Mouse (Mus musculus) neutrophil, adult 83 days (primary cell): ENCODE results near the gene Slc5a6. TPM values are rescaled to one million over a fixed set of nuclear protein-coding genes. Genes with fewer than 3 reads are reported as not detected.

Experiments used
- total RNA-seq, 2 experiments: library from RNA; stranded (reverse); gene quantifications; one replicate each; pipeline ENCODE4 v1.2.4; 2023

The Slc5a6 gene
- total RNA-seq = 1 to 10 TPM; 1.9 to 3.9 TPM

GRCm38 (mm10) chr5:31048763-31049641 is at the start of gene Slc5a6:
Gene Slc5a6, minus strand, starts transcription at chr5:31048924.

GRCm38 (mm10) chr5:31054261-31055215 is 5.8 kb upstream of the Slc5a6 start, which contains the start of gene Cad:
Gene Cad, plus strand, starts transcription at chr5:31054780.

GRCm38 (mm10) chr5:31047848-31048762 is 619 bp downstream of the Slc5a6 start, which contains the start of gene Atraid:
Gene Atraid, plus strand, starts transcription at chr5:31048312.

Other genes starting within 250 kb of the Slc5a6 start
- gene Mapre3, start 234.3 kb downstream of the Slc5a6 start, total RNA-seq = 1 to 10 TPM; 1.2 to 1.5 TPM
- 10 to 100 TPM; 28.7 to 32.9 TPM for gene Tmem214, start 180.9 kb downstream of the Slc5a6 start, total RNA-seq
- gene Agbl5, start 160.2 kb downstream of the Slc5a6 start, total RNA-seq = 1 to 10 TPM; 5.4 to 6.7 TPM
- gene Ost4, start 141.1 kb downstream of the Slc5a6 start, total RNA-seq = 100 to 1,000 TPM; 132 to 140 TPM
- gene Emilin1, start 135.5 kb downstream of the Slc5a6 start, total RNA-seq = 10 to 100 TPM; 32.5 to 35.2 TPM
- 10 to 100 TPM; 31.1 TPM for gene Khk, start 127.5 kb downstream of the Slc5a6 start, total RNA-seq
- 1 to 10 TPM; 1.6 to 1.7 TPM for gene Cgref1, start 103.3 kb downstream of the Slc5a6 start, total RNA-seq
- 100 to 1,000 TPM; 261 to 281 TPM for gene Preb, start 88.6 kb downstream of the Slc5a6 start, total RNA-seq
- gene Tcf23, start 80.3 kb downstream of the Slc5a6 start, total RNA-seq = not detected
- 10 to 100 TPM; 23.2 to 25.3 TPM for gene Atraid, start 612 bp downstream of the Slc5a6 start, total RNA-seq
- gene Cad, start 5.9 kb upstream of the Slc5a6 start, total RNA-seq = 10 to 100 TPM; 25.6 to 26.0 TPM
- not detected for gene Dnajc5g, start 57.4 kb upstream of the Slc5a6 start, total RNA-seq
- gene Slc30a3, start 59.3 kb upstream of the Slc5a6 start, total RNA-seq = not detected
- gene Trim54, start 67.8 kb upstream of the Slc5a6 start, total RNA-seq = not detected
- gene Ucn, start 89.9 kb upstream of the Slc5a6 start, total RNA-seq = not detected
- gene Mpv17, start 105.3 kb upstream of the Slc5a6 start, total RNA-seq = 10 to 100 TPM in 1 of 2 experiments, 1 to 10 TPM in 1; 9.4 to 14.1 TPM
- gene Gm29609, start 131.0 kb upstream of the Slc5a6 start, total RNA-seq = under 1 TPM; 0.83 to 0.97 TPM
- gene Gtf3c2, start 131.2 kb upstream of the Slc5a6 start, total RNA-seq = 10 to 100 TPM; 71.9 to 76.2 TPM
- 10 to 100 TPM; 50.4 to 54.9 TPM for gene Snx17, start 144.3 kb upstream of the Slc5a6 start, total RNA-seq
- 10 to 100 TPM; 21.2 to 26.6 TPM for gene Eif2b4, start 144.5 kb upstream of the Slc5a6 start, total RNA-seq
- gene Zfp513, start 153.4 kb upstream of the Slc5a6 start, total RNA-seq = 10 to 100 TPM; 21.4 to 21.5 TPM
- 10 to 100 TPM; 76.0 to 81.9 TPM for gene Ppm1g, start 171.8 kb upstream of the Slc5a6 start, total RNA-seq
- 100 to 1,000 TPM; 133 to 161 TPM for gene Nrbp1, start 191.9 kb upstream of the Slc5a6 start, total RNA-seq
- 1 to 10 TPM in 1 of 2 experiments, under 1 TPM in 1; 0.92 to 1.9 TPM for gene Gm9970, start 192.3 kb upstream of the Slc5a6 start, total RNA-seq
- 10 to 100 TPM in 1 of 2 experiments, 1 to 10 TPM in 1; 9.2 to 12.4 TPM for gene Krtcap3, start 202.8 kb upstream of the Slc5a6 start, total RNA-seq
- gene Ift172, start 242.2 kb upstream of the Slc5a6 start, total RNA-seq = 10 to 100 TPM in 1 of 2 experiments, 1 to 10 TPM in 1; 6.3 to 13.2 TPM
- not detected for gene Fndc4, start 247.2 kb upstream of the Slc5a6 start, total RNA-seq
- gene Gckr, start 248.5 kb upstream of the Slc5a6 start, total RNA-seq = not detected